8 mouse cellular contexts compared by ENCODE assay signal in genomic region chr11:116218263-116218662, GRCm38 (mm10). TPM values are rescaled to one million over a fixed set of nuclear protein-coding genes. Genes with fewer than 3 reads are reported as not detected.
DNase-seq lines count a peak whose midpoint lies in the region; ATAC-seq and TF ChIP-seq lines count a peak whose summit lies in the region.

No protein-coding gene starts in this region.

- peaks cover 42% of the 10 kb centered on the region for H3K4me1 ChIP-seq in forebrain, embryonic 10.5 days
- H3K4me1 ChIP-seq in forebrain, embryonic 11.5 days (replicated peaks; ENCODE audit: control insufficient read depth, insufficient read depth, low read length), result peaks cover 6% of the 10 kb centered on the region; the same call in 1 of the 2 replicates
- peaks cover 34% of the 10 kb centered on the region for H3K4me1 ChIP-seq in embryonic facial prominence, embryonic 15.5 days
- peaks cover 5% of the 10 kb centered on the region; the same call in 1 of the 2 replicates for H3K4me1 ChIP-seq in hindbrain, postnatal 0 days (ENCODE audit: insufficient read depth, low read length)
- peaks cover 9% of the 10 kb centered on the region for H3K4me1 ChIP-seq in lung, postnatal 0 days (ENCODE audit: insufficient read depth, low read depth, low read length)

- peaks cover 11% of the 10 kb centered on the region for H3K9me3 ChIP-seq in forebrain, embryonic 10.5 days
- no peaks in the 10 kb centered on the region; the same call in 1 of the 2 replicates for H3K9me3 ChIP-seq in forebrain, embryonic 11.5 days (ENCODE audit: control insufficient read depth, low read length)
- H3K9me3 ChIP-seq in embryonic facial prominence, embryonic 15.5 days (replicated peaks), result no peaks in the 10 kb centered on the region
- H3K9me3 ChIP-seq in hindbrain, postnatal 0 days (ENCODE audit: low read length), result no peaks in the 10 kb centered on the region
- no peaks in the 10 kb centered on the region for H3K9me3 ChIP-seq in lung, postnatal 0 days (ENCODE audit: low read length)

- TF ChIP-seq EP300 in lung, postnatal 0 days (IDR thresholded peaks at IDR 0.05), result peak; percentile 71; the same call in 1 of the 2 replicates

- H3K4me3 ChIP-seq in forebrain, embryonic 10.5 days, result no peak overlapping the region
- H3K4me3 ChIP-seq in forebrain, embryonic 11.5 days (ENCODE audit: low read depth, low read length), result no peak overlapping the region
- no peak overlapping the region for H3K4me3 ChIP-seq in embryonic facial prominence, embryonic 15.5 days (replicated peaks)
- no peak overlapping the region for H3K4me3 ChIP-seq in hindbrain, postnatal 0 days (ENCODE audit: low read length)
- no peak overlapping the region for H3K4me3 ChIP-seq in lung, postnatal 0 days (ENCODE audit: low read depth, low read length)

- no peak overlapping the region for H3K4me2 ChIP-seq in forebrain, embryonic 11.5 days (ENCODE audit: low read depth, low read length, severe bottlenecking)
- no peak overlapping the region for H3K4me2 ChIP-seq in embryonic facial prominence, embryonic 15.5 days (replicated peaks)
- H3K4me2 ChIP-seq in hindbrain, postnatal 0 days (ENCODE audit: low read depth, low read length), result no peak overlapping the region
- H3K4me2 ChIP-seq in lung, postnatal 0 days (replicated peaks; ENCODE audit: low read depth, low read length), result no peak overlapping the region

- DNase-seq in forebrain, embryonic 10.5 days (ENCODE audit: extremely low spot score, low spot score), result no peak
- DNase-seq in forebrain, embryonic 11.5 days (ENCODE audit: low spot score), result no peak
- no peak for DNase-seq in hindbrain, postnatal 0 days (ENCODE audit: low spot score)
- DNase-seq in lung, postnatal 0 days (ENCODE audit: low spot score), result peak; percentile 83
- DNase-seq in left cerebral cortex, adult 18-20 months (ENCODE audit: low spot score in 2 of 2), result no peak
- DNase-seq in c-Kit-positive CD71-positive TER-119-positive erythroid progenitor cells, embryonic 14.5 days (ENCODE audit: low spot score), result no peak
- no peak for DNase-seq in adrenal gland, adult 8-10 months

- peak overlapping the region; percentile 37 for H3K27ac ChIP-seq in forebrain, embryonic 10.5 days
- H3K27ac ChIP-seq in forebrain, embryonic 11.5 days (ENCODE audit: low read depth, low read length), result no peak overlapping the region
- H3K27ac ChIP-seq in embryonic facial prominence, embryonic 15.5 days (replicated peaks), result peak overlapping the region; percentile 80
- peak overlapping the region; percentile 70; the same call in 1 of the 2 replicates for H3K27ac ChIP-seq in hindbrain, postnatal 0 days
- H3K27ac ChIP-seq in lung, postnatal 0 days (ENCODE audit: low read length), result peak overlapping the region; percentile 93

- 91% methylated on average over 2 of the region's 2 CpGs for WGBS in forebrain, embryonic 10.5 days
- 94% methylated on average over 2 of the region's 2 CpGs for WGBS in forebrain, embryonic 11.5 days
- WGBS in embryonic facial prominence, embryonic 15.5 days, result 91% methylated on average over 2 of the region's 2 CpGs
- WGBS in hindbrain, postnatal 0 days, result 49% methylated on average over 2 of the region's 2 CpGs
- 17% methylated on average over 2 of the region's 2 CpGs for WGBS in lung, postnatal 0 days

- H3K27me3 ChIP-seq in forebrain, embryonic 10.5 days (ENCODE audit: poor library complexity, severe bottlenecking), result peaks cover 33% of the 10 kb centered on the region
- H3K27me3 ChIP-seq in forebrain, embryonic 11.5 days (ENCODE audit: control insufficient read depth, insufficient read depth, low read length), result peaks cover 23% of the 10 kb centered on the region
- peaks cover 22% of the 10 kb centered on the region for H3K27me3 ChIP-seq in embryonic facial prominence, embryonic 15.5 days
- H3K27me3 ChIP-seq in hindbrain, postnatal 0 days (ENCODE audit: insufficient read depth, low read length), result peaks cover 16% of the 10 kb centered on the region; the same call in 1 of the 2 replicates
- peaks cover 7% of the 10 kb centered on the region; the same call in 1 of the 2 replicates for H3K27me3 ChIP-seq in lung, postnatal 0 days (replicated peaks; ENCODE audit: insufficient read depth, low read length)

- no peak for TF ChIP-seq CTCF in hindbrain, postnatal 0 days (IDR thresholded peaks at IDR 0.05; ENCODE audit: low read depth)
- no peak for TF ChIP-seq CTCF in lung, postnatal 0 days (IDR thresholded peaks at IDR 0.05)

- ATAC-seq in forebrain, embryonic 11.5 days (replicated peaks; ENCODE audit: low FRiP score), result no peak
- ATAC-seq in embryonic facial prominence, embryonic 15.5 days (ENCODE audit: insufficient number of reproducible peaks, low FRiP score, low TSS enrichment, low read depth), result no peak
- no peak; the same call in 1 of the 2 replicates for ATAC-seq in hindbrain, postnatal 0 days
- peak; percentile 31 for ATAC-seq in lung, postnatal 0 days

- peaks cover 8% of the 10 kb centered on the region for H3K36me3 ChIP-seq in forebrain, embryonic 10.5 days (replicated peaks)
- H3K36me3 ChIP-seq in forebrain, embryonic 11.5 days (ENCODE audit: control insufficient read depth, insufficient read depth, low read length), result no peaks in the 10 kb centered on the region
- no peaks in the 10 kb centered on the region for H3K36me3 ChIP-seq in embryonic facial prominence, embryonic 15.5 days
- H3K36me3 ChIP-seq in hindbrain, postnatal 0 days (ENCODE audit: insufficient read depth, low read length), result no peaks in the 10 kb centered on the region
- H3K36me3 ChIP-seq in lung, postnatal 0 days (ENCODE audit: insufficient read depth, low read length), result no peaks in the 10 kb centered on the region

- no peak overlapping the region for H3K9ac ChIP-seq in forebrain, embryonic 11.5 days (ENCODE audit: low read length)
- H3K9ac ChIP-seq in embryonic facial prominence, embryonic 15.5 days, result no peak overlapping the region
- no peak overlapping the region for H3K9ac ChIP-seq in hindbrain, postnatal 0 days (replicated peaks; ENCODE audit: low read length)
- H3K9ac ChIP-seq in lung, postnatal 0 days (replicated peaks; ENCODE audit: low read depth), result no peak overlapping the region

RNA-seq across cellular contexts. Expression of gene Acox1, which starts 19.4 kb away (rescaled TPM):
- 19.8 and 19.9 TPM in 2 replicates for polyA plus RNA-seq in forebrain, embryonic 10.5 days (2016; fragmentation: Nextera tagmentation; extraction: Ambion mirVana)
- polyA plus RNA-seq in forebrain, embryonic 11.5 days (2014; fragmentation: Nextera tagmentation; extraction: Ambion mirVana), result 28.0 and 30.2 TPM in 2 replicates
- polyA plus RNA-seq in embryonic facial prominence, embryonic 15.5 days (2015; fragmentation: Nextera tagmentation; extraction: Ambion mirVana), result 29.1 and 31.1 TPM in 2 replicates
- total RNA-seq in hindbrain, postnatal 0 days (2014; rRNA removed), result 109 and 112 TPM in 2 replicates
- polyA plus RNA-seq in hindbrain, postnatal 0 days (2015; fragmentation: Nextera tagmentation; extraction: Ambion mirVana), result 63.4 and 65.0 TPM in 2 replicates
- 31.7 and 33.5 TPM in 2 replicates for polyA plus RNA-seq in lung, postnatal 0 days (2015; fragmentation: Nextera tagmentation; extraction: Ambion mirVana)
- total RNA-seq in left cerebral cortex, adult 18-20 months (2021), result 100 to 1,000 TPM; 115 to 123 TPM
- 100 to 1,000 TPM; 158 to 197 (median 185) TPM for total RNA-seq in adrenal gland, adult 8-10 months (2022)

RNA-seq across cellular contexts. Expression of gene Ten1, which starts 19.6 kb away (rescaled TPM):
- 51.7 and 57.1 TPM in 2 replicates for polyA plus RNA-seq in forebrain, embryonic 10.5 days (2016; fragmentation: Nextera tagmentation; extraction: Ambion mirVana)
- polyA plus RNA-seq in forebrain, embryonic 11.5 days (2014; fragmentation: Nextera tagmentation; extraction: Ambion mirVana), result 48.5 and 55.4 TPM in 2 replicates
- polyA plus RNA-seq in embryonic facial prominence, embryonic 15.5 days (2015; fragmentation: Nextera tagmentation; extraction: Ambion mirVana), result 81.0 and 86.7 TPM in 2 replicates
- total RNA-seq in hindbrain, postnatal 0 days (2014; rRNA removed), result 66.6 and 74.8 TPM in 2 replicates
- polyA plus RNA-seq in hindbrain, postnatal 0 days (2015; fragmentation: Nextera tagmentation; extraction: Ambion mirVana), result 101 and 110 TPM in 2 replicates
- polyA plus RNA-seq in lung, postnatal 0 days (2015; fragmentation: Nextera tagmentation; extraction: Ambion mirVana), result 74.7 and 79.0 TPM in 2 replicates
- total RNA-seq in left cerebral cortex, adult 18-20 months (2021), result 10 to 100 TPM; 37.8 to 39.5 TPM
- 10 to 100 TPM; 20.4 to 26.3 (median 23.6) TPM for total RNA-seq in adrenal gland, adult 8-10 months (2022)

RNA-seq across cellular contexts. Expression of gene Evpl, which starts 19.6 kb away (rescaled TPM):
- 0.47 and 0.48 TPM in 2 replicates for polyA plus RNA-seq in forebrain, embryonic 10.5 days (2016; fragmentation: Nextera tagmentation; extraction: Ambion mirVana)
- polyA plus RNA-seq in forebrain, embryonic 11.5 days (2014; fragmentation: Nextera tagmentation; extraction: Ambion mirVana), result 0.61 and 0.80 TPM in 2 replicates
- 28.1 and 28.5 TPM in 2 replicates for polyA plus RNA-seq in embryonic facial prominence, embryonic 15.5 days (2015; fragmentation: Nextera tagmentation; extraction: Ambion mirVana)
- 2.8 and 2.9 TPM in 2 replicates for total RNA-seq in hindbrain, postnatal 0 days (2014; rRNA removed)
- 1.6 TPM in 2 replicates for polyA plus RNA-seq in hindbrain, postnatal 0 days (2015; fragmentation: Nextera tagmentation; extraction: Ambion mirVana)
- polyA plus RNA-seq in lung, postnatal 0 days (2015; fragmentation: Nextera tagmentation; extraction: Ambion mirVana), result 2.9 and 4.2 TPM in 2 replicates
- 1 to 10 TPM; 1.8 to 1.9 TPM for total RNA-seq in left cerebral cortex, adult 18-20 months (2021)
- 1 to 10 TPM; 1.0 to 2.4 (median 2.1) TPM for total RNA-seq in adrenal gland, adult 8-10 months (2022)

RNA-seq across cellular contexts. Expression of gene Fbf1, which starts 50.3 kb away (rescaled TPM):
- polyA plus RNA-seq in forebrain, embryonic 10.5 days (2016; fragmentation: Nextera tagmentation; extraction: Ambion mirVana), result 63.5 and 67.7 TPM in 2 replicates
- 52.8 and 60.3 TPM in 2 replicates for polyA plus RNA-seq in forebrain, embryonic 11.5 days (2014; fragmentation: Nextera tagmentation; extraction: Ambion mirVana)
- polyA plus RNA-seq in embryonic facial prominence, embryonic 15.5 days (2015; fragmentation: Nextera tagmentation; extraction: Ambion mirVana), result 36.9 and 44.9 TPM in 2 replicates
- total RNA-seq in hindbrain, postnatal 0 days (2014; rRNA removed), result 68.1 and 73.5 TPM in 2 replicates
- 33.8 and 35.3 TPM in 2 replicates for polyA plus RNA-seq in hindbrain, postnatal 0 days (2015; fragmentation: Nextera tagmentation; extraction: Ambion mirVana)
- polyA plus RNA-seq in lung, postnatal 0 days (2015; fragmentation: Nextera tagmentation; extraction: Ambion mirVana), result 11.9 and 16.6 TPM in 2 replicates
- total RNA-seq in left cerebral cortex, adult 18-20 months (2021), result 10 to 100 TPM; 75.9 to 81.3 TPM
- 10 to 100 TPM; 47.7 to 69.4 (median 52.4) TPM for total RNA-seq in adrenal gland, adult 8-10 months (2022)

RNA-seq across cellular contexts. Expression of gene Srp68, which starts 55.8 kb away (rescaled TPM):
- polyA plus RNA-seq in forebrain, embryonic 10.5 days (2016; fragmentation: Nextera tagmentation; extraction: Ambion mirVana), result 99.3 and 105 TPM in 2 replicates
- polyA plus RNA-seq in forebrain, embryonic 11.5 days (2014; fragmentation: Nextera tagmentation; extraction: Ambion mirVana), result 81.2 and 83.6 TPM in 2 replicates
- 101 and 103 TPM in 2 replicates for polyA plus RNA-seq in embryonic facial prominence, embryonic 15.5 days (2015; fragmentation: Nextera tagmentation; extraction: Ambion mirVana)
- 18.3 and 22.5 TPM in 2 replicates for total RNA-seq in hindbrain, postnatal 0 days (2014; rRNA removed)
- 50.4 and 50.8 TPM in 2 replicates for polyA plus RNA-seq in hindbrain, postnatal 0 days (2015; fragmentation: Nextera tagmentation; extraction: Ambion mirVana)
- 43.0 and 47.4 TPM in 2 replicates for polyA plus RNA-seq in lung, postnatal 0 days (2015; fragmentation: Nextera tagmentation; extraction: Ambion mirVana)
- 10 to 100 TPM; 76.5 to 78.4 TPM for total RNA-seq in left cerebral cortex, adult 18-20 months (2021)
- 10 to 100 TPM; 75.4 to 88.7 (median 83.0) TPM for total RNA-seq in adrenal gland, adult 8-10 months (2022)
